Mouse (Mus musculus) stomach, postnatal 0 days (tissue): ENCODE data around the gene Klf11. TPM values are rescaled to one million over a fixed set of nuclear protein-coding genes. Genes with fewer than 3 reads are reported as not detected.

Source experiments
- ATAC-seq: fragments of 200-750 bp; cut with Nextera tagmentation; 2 replicates; pipeline ENCODE4 v1.8.0; 2017; ENCODE audit not compliant: low FRiP score, low TSS enrichment
- DNase-seq: peaks from one replicate; pipeline ENCODE4 v3.0.0-alpha.2; 2016; ENCODE audit warnings: low spot score
- H3K27ac ChIP-seq: fragments of 300-500 bp; sonication (generic); replicated peaks from 2 replicates; pipeline ENCODE4 v1.5.1; 2014; ENCODE audit warnings: mild to moderate bottlenecking, control low read depth
- H3K27me3 ChIP-seq: fragments of 300-500 bp; sonication (generic); 2 replicates; pipeline ENCODE4 v1.6.1; 2014; ENCODE audit warnings: low read length; ENCODE audit not compliant: control insufficient read depth, insufficient read depth
- H3K36me3 ChIP-seq: fragments of 300-500 bp; sonication (generic); 2 replicates; pipeline ENCODE4 v1.6.1; 2014; ENCODE audit warnings: low read length, mixed read lengths; ENCODE audit not compliant: control insufficient read depth, insufficient read depth
- H3K4me1 ChIP-seq: fragments of 300-500 bp; sonication (generic); replicated peaks from 2 replicates; pipeline ENCODE4 v1.6.1; 2014; ENCODE audit warnings: antibody characterized with exemption; ENCODE audit not compliant: control insufficient read depth, insufficient read depth
- H3K4me2 ChIP-seq: fragments of 300-500 bp; sonication (generic); replicated peaks from 2 replicates; pipeline ENCODE4 v1.6.1; 2014; ENCODE audit warnings: low read depth, mild to moderate bottlenecking, control low read depth, moderate library complexity
- H3K4me3 ChIP-seq: fragments of 300-500 bp; sonication (generic); 2 replicates; pipeline ENCODE4 v1.5.1; 2014; ENCODE audit warnings: low read depth, low read length, control low read depth
- H3K9ac ChIP-seq: fragments of 300-500 bp; sonication (generic); 2 replicates; pipeline ENCODE4 v1.6.1; 2014; ENCODE audit warnings: mild to moderate bottlenecking, low read length, control low read depth, mixed read lengths
- H3K9me3 ChIP-seq: fragments of 300-500 bp; sonication (generic); 2 replicates; pipeline ENCODE4 v1.6.1; 2016; ENCODE audit warnings: low read length; ENCODE audit not compliant: control insufficient read depth
- CTCF ChIP-seq: IDR thresholded peaks from 2 replicates; pipeline ENCODE4 v1.5.1; 2016; ENCODE audit warnings: antibody characterized with exemption, low read depth, mild to moderate bottlenecking, moderate library complexity
- EP300 ChIP-seq: optimal IDR thresholded peaks from 2 replicates; pipeline ENCODE3; 2016; ENCODE audit warnings: antibody characterized with exemption
- WGBS: fragments of 180-500 bp; shearing (Covaris S2); extraction: QIAGEN DNeasy Blood & Tissue Kit; methylation state at CpG from one replicate; pipeline ENCODE4 v1.1.7; 2014; 5-methylcytosine and 5-hydroxymethylcytosine counted together
- polyA plus RNA-seq: library from polyadenylated mRNA; unstranded; fragments of >200 nt; fragmentation: Nextera tagmentation; extraction: Ambion mirVana; gene quantifications from 2 replicates; pipeline ENCODE4 v1.2.1, GENCODE M21; 2015

Klf11 gene
- polyA plus RNA-seq, 1 experiment from 2014 or later, result 11.3 TPM

GRCm38 (mm10) chr12:24686696-24687346 is 35.7 kb downstream of the Klf11 start:
- no peaks in the 10 kb centered on the region for H3K9me3 ChIP-seq
- DNase-seq (no peak), ATAC-seq (no peak)
- H3K4me1 ChIP-seq, result no peaks in the 10 kb centered on the region; the same call in 1 of the 2 replicates
- TF ChIP-seq EP300, result no peak
- no peak for TF ChIP-seq CTCF
- H3K27me3 ChIP-seq, result no peaks in the 10 kb centered on the region
- no peaks in the 10 kb centered on the region for H3K36me3 ChIP-seq
- H3K9ac ChIP-seq, result no peak overlapping the region
- no peak overlapping the region for H3K27ac ChIP-seq
- 62% methylated on average over 11 of the region's 11 CpGs for WGBS
- no peak overlapping the region for H3K4me3 ChIP-seq
- no peak overlapping the region for H3K4me2 ChIP-seq

DNA sequence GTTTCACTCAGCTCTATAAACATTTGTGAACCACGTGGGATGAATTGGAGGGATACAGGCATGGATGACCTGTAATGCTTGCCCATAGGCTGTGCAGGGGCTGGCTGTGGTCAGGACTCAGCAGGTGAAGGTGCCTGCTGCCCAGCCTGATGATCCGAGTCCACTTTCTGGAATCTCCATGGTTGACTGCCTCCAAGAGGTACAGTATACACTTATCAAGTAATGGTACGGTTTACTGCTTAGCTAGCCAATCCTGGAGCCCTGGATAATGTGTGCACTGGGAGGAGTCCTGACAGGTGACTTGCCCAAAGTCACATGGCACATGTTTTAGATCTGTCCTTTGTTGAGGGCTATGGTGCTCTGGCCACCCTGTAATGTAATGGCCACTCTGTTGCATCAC is 39.3 kb downstream of the Klf11 start:
- Histone ChIP-seq H3K4me3 (no peak overlapping the region), H3K9me3 (no peaks in the 10 kb centered on the region), H3K4me1 (no peaks in the 10 kb centered on the region), H3K27me3 (no peaks in the 10 kb centered on the region), H3K27ac (no peak overlapping the region), H3K36me3 (no peaks in the 10 kb centered on the region), H3K9ac (no peak overlapping the region), H3K4me2 (no peak overlapping the region)
- 79% methylated on average over 3 of the region's 3 CpGs for WGBS
- TF ChIP-seq EP300, result no peak
- TF ChIP-seq CTCF, result no peak
- no peak for DNase-seq
- ATAC-seq, result no peak

DNA sequence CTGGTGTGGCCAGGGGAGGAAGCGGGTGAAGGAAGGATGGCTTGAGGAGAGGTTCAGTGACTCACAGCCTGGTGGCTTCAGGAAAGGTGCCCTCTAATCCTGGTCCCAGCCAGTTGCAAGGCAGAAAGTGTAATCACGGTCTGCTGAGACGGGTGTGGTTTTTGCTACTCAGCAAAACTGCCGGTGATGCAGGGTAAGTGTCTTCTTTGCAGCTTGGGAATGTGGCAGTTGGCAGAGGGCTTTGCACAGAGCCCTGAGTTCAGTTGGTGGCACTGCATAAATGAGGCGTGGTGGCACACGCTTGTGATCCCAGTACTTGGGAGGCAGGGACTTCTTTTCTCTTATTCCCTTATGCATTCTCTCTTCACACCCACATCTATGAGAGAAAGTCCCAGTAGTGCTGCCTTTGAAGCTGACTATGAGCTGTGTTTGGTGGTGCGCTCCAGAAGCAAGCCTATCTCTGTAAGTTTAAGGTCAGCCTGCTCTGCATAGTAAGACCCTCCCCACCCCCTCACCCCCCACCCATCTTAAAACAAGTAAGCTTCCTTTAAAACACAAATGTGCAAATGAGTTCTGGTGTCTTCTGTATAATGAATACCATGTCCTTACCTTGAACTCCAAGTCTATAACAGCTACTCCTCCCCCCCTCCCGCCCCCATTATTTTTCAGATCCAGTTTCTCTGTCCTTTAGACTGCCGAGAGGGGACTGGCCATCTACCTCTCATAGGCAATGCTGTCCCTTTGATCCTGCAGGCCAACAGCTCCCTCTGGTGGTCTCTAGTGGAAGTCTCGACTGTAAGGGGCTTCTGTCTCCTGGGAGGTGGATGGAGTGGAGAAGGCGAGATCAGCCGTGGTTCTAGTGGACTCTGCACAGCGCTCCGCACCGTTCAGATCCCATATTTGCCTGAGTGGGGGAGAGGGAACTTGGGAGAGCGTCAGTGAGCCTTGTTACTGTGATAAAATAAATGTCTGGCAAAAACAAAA is 45.7 kb downstream of the Klf11 start:
- no peaks in the 10 kb centered on the region for H3K9me3 ChIP-seq
- H3K36me3 ChIP-seq, result no peaks in the 10 kb centered on the region
- no peaks in the 10 kb centered on the region for H3K27me3 ChIP-seq
- H3K9ac ChIP-seq, result no peak overlapping the region
- TF ChIP-seq EP300 (no peak), CTCF (peak; percentile 96)
- no peak overlapping the region for H3K4me3 ChIP-seq
- ATAC-seq (peak; percentile 87), DNase-seq (peak; percentile 83)
- H3K27ac ChIP-seq, result no peak overlapping the region
- H3K4me2 ChIP-seq, result no peak overlapping the region
- 34% methylated on average over 16 of the region's 16 CpGs for WGBS
- no peaks in the 10 kb centered on the region for H3K4me1 ChIP-seq

- no peak for DNase-seq
- peak; percentile 66 for ATAC-seq
- H3K4me1 ChIP-seq, result no peaks in the 10 kb centered on the region
- no peaks in the 10 kb centered on the region for H3K27me3 ChIP-seq
- 60% methylated on average over 8 of the region's 8 CpGs for WGBS
- TF ChIP-seq CTCF (peak; percentile 37; the same call in 1 of the 2 replicates), EP300 (no peak)
- H3K9ac ChIP-seq, result no peak overlapping the region
- no peak overlapping the region for H3K4me3 ChIP-seq
- no peaks in the 10 kb centered on the region for H3K36me3 ChIP-seq
- no peak overlapping the region for H3K4me2 ChIP-seq
- H3K27ac ChIP-seq, result no peak overlapping the region
- no peaks in the 10 kb centered on the region for H3K9me3 ChIP-seq
Observed at GRCm38 (mm10) chr12:24697484-24698204, 46.6 kb downstream of the Klf11 start.

DNA sequence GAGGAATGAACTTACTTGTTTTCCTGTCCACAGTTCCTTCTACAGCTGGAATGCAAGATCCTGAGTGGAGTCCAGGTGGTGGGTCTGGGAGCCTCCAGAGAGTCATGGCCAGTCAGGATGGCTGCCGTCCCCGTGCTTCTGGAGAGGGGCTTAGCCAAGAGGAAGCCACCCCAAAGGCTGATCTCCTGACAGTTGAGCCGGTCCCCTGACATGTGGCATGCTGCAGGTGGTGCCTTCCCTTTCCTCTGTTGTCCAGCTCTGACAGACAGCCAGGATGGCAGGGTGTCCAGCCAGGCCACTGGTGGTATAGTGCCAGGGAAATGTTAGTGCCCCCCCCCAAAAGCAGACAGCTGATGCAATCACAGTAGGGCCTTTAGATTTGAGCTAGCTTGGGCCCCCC is 47.4 kb downstream of the Klf11 start:
- 71% methylated on average over 3 of the region's 3 CpGs for WGBS
- Histone ChIP-seq H3K4me3 (no peak overlapping the region), H3K4me1 (no peaks in the 10 kb centered on the region), H3K9ac (no peak overlapping the region), H3K27ac (no peak overlapping the region), H3K27me3 (no peaks in the 10 kb centered on the region), H3K9me3 (no peaks in the 10 kb centered on the region), H3K4me2 (no peak overlapping the region), H3K36me3 (no peaks in the 10 kb centered on the region)
- no peak for DNase-seq
- no peak for ATAC-seq
- TF ChIP-seq EP300, result no peak
- TF ChIP-seq CTCF, result no peak
